Mouse (Mus musculus) hindbrain, embryonic 15.5 days (tissue): ENCODE measurements around the gene Heatr5b. TPM values are rescaled to one million over a fixed set of nuclear protein-coding genes. Genes with fewer than 3 reads are reported as not detected.

Source experiments
- ATAC-seq: fragments of 200-750 bp; cut with Nextera tagmentation; 2 replicates; pipeline ENCODE4 v1.8.0; 2017; ENCODE audit warnings: low read depth, moderate number of reproducible peaks, moderate TSS enrichment; ENCODE audit not compliant: low FRiP score
- H3K27ac ChIP-seq: fragments of 300-500 bp; sonication (generic); replicated peaks from 2 replicates; pipeline ENCODE4 v1.5.1; 2015; ENCODE audit warnings: mild to moderate bottlenecking, inconsistent platforms
- H3K27me3 ChIP-seq: fragments of 300-500 bp; sonication (generic); 2 replicates; pipeline ENCODE4 v1.6.1; 2015; ENCODE audit warnings: control low read depth, inconsistent platforms
- H3K36me3 ChIP-seq: fragments of 300-500 bp; sonication (generic); 2 replicates; pipeline ENCODE4 v1.6.1; 2015; ENCODE audit warnings: control low read depth, inconsistent platforms
- H3K4me1 ChIP-seq: fragments of 300-500 bp; sonication (generic); replicated peaks from 2 replicates; pipeline ENCODE4 v1.6.1; 2015; ENCODE audit warnings: control low read depth, inconsistent platforms
- H3K4me2 ChIP-seq: fragments of 300-500 bp; sonication (generic); 2 replicates; pipeline ENCODE4 v1.6.1; 2015; ENCODE audit warnings: moderate library complexity, mild to moderate bottlenecking, inconsistent platforms
- H3K4me3 ChIP-seq: fragments of 300-500 bp; sonication (generic); 2 replicates; pipeline ENCODE4 v1.5.1; 2015; ENCODE audit warnings: mild to moderate bottlenecking, inconsistent platforms
- H3K9ac ChIP-seq: fragments of 300-500 bp; sonication (generic); 2 replicates; pipeline ENCODE4 v1.6.1; 2015; ENCODE audit warnings: inconsistent platforms
- H3K9me3 ChIP-seq: fragments of 300-500 bp; sonication (generic); 2 replicates; pipeline ENCODE4 v1.6.1; 2016; ENCODE audit warnings: control low read depth, inconsistent platforms
- WGBS: fragments of 180-500 bp; shearing (Covaris S2); methylation state at CpG from one replicate; pipeline ENCODE4 v1.1.7; 2015; 5-methylcytosine and 5-hydroxymethylcytosine counted together
- polyA plus RNA-seq: library from polyadenylated mRNA; unstranded; fragments of >200 nt; fragmentation: Nextera tagmentation; extraction: Ambion mirVana; gene quantifications from 2 replicates; pipeline ENCODE4 v1.2.1, GENCODE M21; 2015

The Heatr5b gene
- polyA plus RNA-seq, 1 experiment from 2014 or later, result 20.5 TPM

DNA sequence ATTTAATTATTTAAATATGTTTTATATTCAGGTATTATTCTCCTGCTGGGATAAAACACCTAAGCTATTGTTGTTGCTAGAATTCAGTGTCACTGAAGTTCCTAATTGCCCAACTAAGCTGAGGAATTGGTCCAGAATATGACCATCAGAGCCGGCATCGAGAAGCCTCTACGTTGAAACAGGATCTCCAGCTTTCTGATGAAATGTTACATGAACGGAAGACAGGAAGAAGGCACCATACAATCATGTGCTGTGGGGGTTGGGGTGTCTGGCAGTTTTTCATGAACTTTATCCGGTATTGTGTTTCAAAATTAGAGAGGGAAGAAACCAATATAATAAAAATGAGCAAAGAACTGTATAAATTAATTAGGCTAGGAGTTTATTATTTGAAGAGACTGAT, 71.9 kb downstream of the Heatr5b start:
- Histone ChIP-seq H3K27ac (no peak overlapping the region), H3K4me1 (no peaks in the 10 kb centered on the region), H3K4me3 (no peak overlapping the region), H3K9ac (no peak overlapping the region), H3K9me3 (no peaks in the 10 kb centered on the region), H3K4me2 (no peak overlapping the region), H3K36me3 (peaks cover 41% of the 10 kb centered on the region), H3K27me3 (no peaks in the 10 kb centered on the region)
- no peak for ATAC-seq
- WGBS, result 96% methylated on average over 5 of the region's 5 CpGs

DNA sequence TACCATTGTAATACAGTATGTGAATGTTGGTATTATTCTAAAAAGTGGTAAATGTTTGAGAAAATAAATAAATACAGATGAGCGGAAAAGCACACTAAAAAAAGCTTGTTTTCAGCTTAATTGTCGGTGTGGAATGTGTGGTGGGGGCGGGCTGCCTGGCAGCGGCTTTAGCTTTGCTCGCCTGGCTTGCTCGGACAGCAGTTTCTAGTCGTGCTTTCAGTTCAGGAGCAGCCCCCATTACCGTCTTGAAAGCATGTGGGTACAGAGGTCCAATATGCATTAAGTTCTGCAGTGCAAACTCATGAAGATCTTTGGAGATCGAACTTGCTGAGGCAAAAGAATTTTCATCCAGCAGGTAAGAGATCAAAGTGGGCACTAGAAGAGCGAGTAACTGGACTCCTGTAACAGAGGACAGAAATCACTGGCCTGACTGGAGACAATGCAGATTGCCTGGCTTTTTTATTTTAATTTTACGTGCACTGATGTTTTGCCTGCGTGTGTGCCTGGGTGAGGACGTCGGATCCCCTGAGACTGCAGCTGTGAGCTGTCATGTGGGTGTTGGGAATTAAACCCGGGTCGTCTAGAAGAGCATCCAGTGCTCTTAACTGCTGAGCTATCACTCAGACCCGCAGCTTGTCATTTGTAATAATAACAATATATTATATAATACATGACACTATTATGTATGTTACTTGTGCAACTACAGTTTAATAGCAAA, 82.1 kb downstream of the Heatr5b start:
- no peak for ATAC-seq
- Histone ChIP-seq H3K4me2 (no peak overlapping the region), H3K9ac (no peak overlapping the region), H3K27ac (no peak overlapping the region), H3K36me3 (peaks cover 35% of the 10 kb centered on the region), H3K4me3 (no peak overlapping the region), H3K27me3 (no peaks in the 10 kb centered on the region), H3K9me3 (no peaks in the 10 kb centered on the region), H3K4me1 (no peaks in the 10 kb centered on the region)
- 51% methylated on average over 17 of the region's 17 CpGs for WGBS

DNA sequence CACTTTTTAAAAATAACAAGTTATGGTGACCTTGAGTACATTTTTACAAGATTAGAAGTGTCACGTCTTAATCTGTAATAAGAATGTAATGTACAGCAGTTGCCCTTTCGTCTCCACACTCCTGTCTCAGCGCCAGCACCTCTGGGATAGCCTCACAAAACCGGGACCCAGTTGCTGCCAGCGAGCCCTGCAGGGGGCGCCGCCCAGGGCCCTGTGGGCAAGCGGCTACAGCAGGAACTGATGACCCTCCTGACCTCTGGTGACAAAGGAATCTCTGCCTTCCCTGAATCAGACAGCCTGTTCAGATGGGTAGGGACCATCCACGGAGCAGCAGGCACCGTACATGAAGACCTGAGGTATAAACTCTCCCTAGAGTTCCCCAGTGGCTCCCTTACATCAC, 83.1 kb downstream of the Heatr5b start:
- Histone ChIP-seq H3K4me1 (no peaks in the 10 kb centered on the region), H3K4me3 (no peak overlapping the region), H3K27me3 (no peaks in the 10 kb centered on the region), H3K4me2 (no peak overlapping the region), H3K9me3 (no peaks in the 10 kb centered on the region), H3K9ac (no peak overlapping the region), H3K36me3 (peaks cover 28% of the 10 kb centered on the region), H3K27ac (no peak overlapping the region)
- ATAC-seq, result no peak
- 45% methylated on average over 10 of the region's 10 CpGs for WGBS

DNA sequence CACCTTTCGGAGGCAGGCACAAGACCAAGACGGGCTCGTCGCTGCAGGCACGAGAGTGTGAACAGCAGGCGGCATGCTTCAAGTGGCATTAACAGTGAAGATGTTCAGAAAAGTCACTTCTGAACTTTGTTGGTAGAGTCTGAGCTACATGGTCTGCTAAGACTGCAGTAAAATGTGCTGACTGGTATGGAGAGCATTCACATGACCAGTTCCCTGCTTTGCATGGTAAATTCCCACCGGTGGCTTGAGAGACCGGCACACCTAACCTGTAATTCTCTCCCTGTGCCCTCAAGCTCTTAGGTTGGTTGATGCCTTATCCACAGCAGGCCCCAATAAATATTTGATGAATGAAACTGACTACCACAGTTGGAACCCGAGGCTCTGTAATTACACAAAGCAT, 86.7 kb downstream of the Heatr5b start:
- no peak overlapping the region for H3K27ac ChIP-seq
- no peak overlapping the region for H3K4me2 ChIP-seq
- H3K27me3 ChIP-seq, result no peaks in the 10 kb centered on the region
- H3K9me3 ChIP-seq, result no peaks in the 10 kb centered on the region
- no peak overlapping the region for H3K4me3 ChIP-seq
- 88% methylated on average over 9 of the region's 9 CpGs for WGBS
- H3K9ac ChIP-seq, result no peak overlapping the region
- no peak for ATAC-seq
- peaks cover 11% of the 10 kb centered on the region; the same call in 1 of the 2 replicates for H3K36me3 ChIP-seq
- H3K4me1 ChIP-seq, result no peaks in the 10 kb centered on the region

DNA sequence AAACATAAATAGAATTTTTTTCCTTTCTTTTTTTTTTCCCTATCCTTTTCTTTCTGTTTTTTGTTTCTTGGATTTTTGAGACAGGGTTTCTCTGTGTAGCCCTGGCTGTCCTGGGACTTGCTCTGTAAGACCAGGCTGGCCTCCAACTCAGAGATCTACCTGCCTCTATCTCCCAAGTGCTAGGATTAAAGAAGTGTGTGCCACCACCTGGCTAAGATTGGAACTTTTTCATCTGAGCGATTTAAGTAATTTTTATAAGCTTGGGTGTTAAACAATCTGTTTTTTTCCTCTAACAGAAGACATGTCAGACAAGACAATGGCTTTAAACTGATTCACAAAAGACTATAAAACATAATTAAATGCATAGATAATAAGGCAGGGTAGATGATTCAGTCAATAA, 96.7 kb downstream of the Heatr5b start:
- Histone ChIP-seq H3K27me3 (no peaks in the 10 kb centered on the region), H3K4me1 (peaks cover 25% of the 10 kb centered on the region), H3K9me3 (no peaks in the 10 kb centered on the region), H3K9ac (no peak overlapping the region), H3K4me3 (no peak overlapping the region), H3K27ac (no peak overlapping the region), H3K36me3 (no peaks in the 10 kb centered on the region), H3K4me2 (no peak overlapping the region)
- no peak for ATAC-seq
- 53% methylated on average over 1 of the region's 1 CpGs for WGBS

DNA sequence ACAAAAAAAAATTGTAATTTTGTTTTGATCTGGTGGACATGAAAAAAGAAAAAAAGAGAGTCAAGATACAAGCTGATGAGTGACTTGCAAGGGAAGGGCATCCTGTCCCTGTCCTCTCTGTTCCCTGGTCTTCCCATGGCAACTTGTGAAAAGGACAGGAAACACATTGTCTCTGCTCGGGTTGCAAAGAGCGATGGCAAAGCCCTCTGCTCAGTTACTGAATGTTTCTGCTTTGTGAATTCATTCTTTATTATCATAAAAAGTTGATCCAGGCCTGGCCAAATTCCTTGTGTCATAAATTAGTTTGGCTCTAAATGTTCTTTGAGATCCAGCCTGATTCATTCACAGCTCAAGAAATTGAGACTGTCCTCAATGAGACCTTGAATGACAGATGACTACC, 97.4 kb downstream of the Heatr5b start:
- no peak overlapping the region for H3K9ac ChIP-seq
- peaks cover 26% of the 10 kb centered on the region for H3K4me1 ChIP-seq
- H3K27me3 ChIP-seq, result no peaks in the 10 kb centered on the region
- no peak for ATAC-seq
- 19% methylated on average over 2 of the region's 2 CpGs for WGBS
- H3K9me3 ChIP-seq, result no peaks in the 10 kb centered on the region
- H3K27ac ChIP-seq, result no peak overlapping the region
- H3K36me3 ChIP-seq, result no peaks in the 10 kb centered on the region
- H3K4me2 ChIP-seq, result no peak overlapping the region
- H3K4me3 ChIP-seq, result no peak overlapping the region

DNA sequence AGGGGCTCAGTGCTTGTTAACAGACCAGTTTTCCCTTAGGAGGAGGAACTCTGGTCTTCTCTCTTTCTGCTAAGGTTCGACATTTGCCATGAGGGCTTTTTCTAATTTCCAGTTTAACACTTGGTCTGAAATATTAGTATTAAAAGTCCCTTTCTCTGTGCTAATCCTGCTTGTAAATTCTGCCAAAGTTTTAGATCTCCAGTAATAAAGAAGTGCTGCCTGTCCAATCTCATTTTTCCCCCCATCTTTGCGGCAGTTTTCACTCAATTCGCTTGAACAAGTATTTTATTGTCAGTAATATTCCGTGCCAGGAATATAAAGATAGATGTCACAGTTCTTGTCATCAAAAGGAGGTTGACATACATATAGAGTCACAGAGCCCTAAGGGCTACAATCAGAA, 98.1 kb downstream of the Heatr5b start, which contains the start of gene Strn:
TSS of gene Strn (minus strand) at position 101 of the 400 bp plus-strand sequence.
- H3K9me3 ChIP-seq, result no peaks in the 10 kb centered on the region
- no peaks in the 10 kb centered on the region for H3K36me3 ChIP-seq
- H3K4me2 ChIP-seq, result peak within 1 kb of the TSS; percentile 86
- 34% methylated on average over 4 of the region's 4 CpGs for WGBS
- H3K27ac ChIP-seq, result peak within 1 kb of the TSS; percentile 86
- H3K4me3 ChIP-seq, result peak within 1 kb of the TSS; percentile 87
- peak within 1 kb of the TSS; percentile 93 for H3K9ac ChIP-seq
- peaks cover 32% of the 10 kb centered on the region for H3K4me1 ChIP-seq
- H3K27me3 ChIP-seq, result no peaks in the 10 kb centered on the region
- ATAC-seq, result no peak

DNA sequence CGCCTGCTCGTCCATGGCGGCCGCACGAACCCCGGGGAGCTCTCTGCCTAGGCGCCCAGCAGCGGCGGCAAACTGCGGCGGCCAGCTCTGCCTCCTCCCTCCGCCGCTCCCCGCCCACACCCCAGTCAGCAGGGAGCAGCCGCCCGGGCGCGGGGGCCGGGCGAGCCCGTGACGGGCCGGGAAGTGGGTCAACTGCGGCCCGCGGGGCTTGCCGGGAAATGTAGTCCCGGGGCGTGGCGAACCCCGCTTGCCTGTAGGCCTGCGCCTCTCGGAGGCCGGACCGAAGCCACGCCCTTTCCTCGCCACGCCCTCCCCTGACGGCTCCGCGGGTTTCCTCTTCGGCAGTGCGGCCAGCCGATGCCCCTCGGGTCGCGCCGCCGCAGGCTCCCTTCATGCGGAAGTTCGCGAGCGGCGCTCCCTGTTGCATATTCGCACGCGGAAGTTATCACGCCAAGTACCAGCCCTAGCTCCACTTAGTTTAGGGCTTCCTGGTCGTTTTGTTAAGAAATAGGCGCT, 98.6 kb downstream of the Heatr5b start:
- Histone ChIP-seq H3K9me3 (no peaks in the 10 kb centered on the region), H3K27ac (peak overlapping the region; percentile 86), H3K27me3 (no peaks in the 10 kb centered on the region), H3K4me2 (peak overlapping the region; percentile 86), H3K4me3 (peak overlapping the region; percentile 87), H3K9ac (peak overlapping the region; percentile 93), H3K4me1 (peaks cover 34% of the 10 kb centered on the region), H3K36me3 (no peaks in the 10 kb centered on the region)
- whole genome bisulfite sequencing, result 0% methylated on average over 57 of the region's 60 CpGs
- ATAC-seq, result peak; percentile 99

DNA sequence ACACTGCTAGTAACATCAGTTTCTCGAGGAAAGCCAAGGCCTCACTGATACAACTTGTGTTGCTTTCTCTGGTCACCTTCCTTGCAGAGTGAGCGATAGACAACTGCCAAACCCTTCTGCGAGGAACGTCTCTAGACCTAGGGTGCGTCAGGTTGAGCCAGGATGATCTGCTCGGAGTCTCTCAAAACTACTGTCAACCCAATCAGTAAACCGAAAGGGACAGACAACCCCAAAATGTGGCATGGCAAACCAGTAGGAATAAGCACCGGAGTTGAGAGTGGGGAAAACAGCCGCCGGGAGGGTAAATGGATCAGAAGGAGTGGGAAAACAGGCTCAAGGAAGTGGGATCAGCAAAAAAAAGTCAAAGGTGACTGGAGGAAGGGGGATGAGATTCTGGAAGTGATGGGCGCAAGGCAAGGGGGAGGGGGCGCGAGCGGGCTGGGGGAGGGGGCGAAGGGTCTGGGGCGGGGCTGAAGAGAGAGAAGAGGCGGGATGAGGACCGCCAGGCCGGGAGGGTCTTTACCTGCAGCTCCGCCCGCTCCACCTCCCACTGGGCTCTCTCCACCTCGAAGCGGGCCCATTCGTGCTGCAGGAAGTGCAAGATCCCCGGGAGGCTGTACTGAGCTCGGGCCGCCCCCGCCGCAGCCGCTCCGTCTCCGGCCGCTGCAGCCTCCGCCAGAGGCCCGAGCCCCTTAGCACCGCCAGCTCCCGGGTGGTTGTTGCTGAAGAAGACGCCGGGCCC, 99.3 kb downstream of the Heatr5b start:
- Histone ChIP-seq H3K9ac (peak overlapping the region; percentile 93), H3K36me3 (no peaks in the 10 kb centered on the region), H3K27ac (peak overlapping the region; percentile 86), H3K27me3 (no peaks in the 10 kb centered on the region), H3K4me2 (peak overlapping the region; percentile 86), H3K9me3 (no peaks in the 10 kb centered on the region), H3K4me1 (peaks cover 34% of the 10 kb centered on the region), H3K4me3 (peak overlapping the region; percentile 87)
- under 1% methylated on average over 26 of the region's 39 CpGs for WGBS
- ATAC-seq, result no peak; the same call in none of the 2 replicates

DNA sequence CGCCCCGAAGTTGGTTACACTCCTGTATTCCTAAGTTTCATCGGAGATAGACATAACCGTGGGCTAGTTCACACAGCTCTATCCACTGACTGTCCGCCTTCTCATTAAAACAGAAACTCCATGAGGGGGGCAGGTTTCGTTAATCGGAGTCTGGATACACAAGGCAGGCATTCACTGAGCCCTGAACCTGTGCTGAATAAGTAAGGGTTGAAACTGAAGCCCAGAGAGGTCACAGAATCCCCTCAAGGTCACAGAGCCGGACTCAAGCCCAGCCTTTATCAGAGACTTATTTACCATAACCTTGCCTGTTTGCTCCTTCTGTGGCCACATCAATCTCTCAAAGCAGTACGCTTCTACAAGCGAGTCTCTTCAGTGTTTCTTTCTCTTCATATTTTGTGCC, 100.4 kb downstream of the Heatr5b start:
- no peaks in the 10 kb centered on the region for H3K9me3 ChIP-seq
- peak overlapping the region; percentile 86 for H3K4me2 ChIP-seq
- 71% methylated on average over 10 of the region's 10 CpGs for WGBS
- peak overlapping the region; percentile 87 for H3K4me3 ChIP-seq
- H3K36me3 ChIP-seq, result no peaks in the 10 kb centered on the region
- H3K9ac ChIP-seq, result no peak overlapping the region
- H3K27me3 ChIP-seq, result no peaks in the 10 kb centered on the region
- ATAC-seq, result no peak
- no peak overlapping the region for H3K27ac ChIP-seq
- H3K4me1 ChIP-seq, result peaks cover 34% of the 10 kb centered on the region

DNA sequence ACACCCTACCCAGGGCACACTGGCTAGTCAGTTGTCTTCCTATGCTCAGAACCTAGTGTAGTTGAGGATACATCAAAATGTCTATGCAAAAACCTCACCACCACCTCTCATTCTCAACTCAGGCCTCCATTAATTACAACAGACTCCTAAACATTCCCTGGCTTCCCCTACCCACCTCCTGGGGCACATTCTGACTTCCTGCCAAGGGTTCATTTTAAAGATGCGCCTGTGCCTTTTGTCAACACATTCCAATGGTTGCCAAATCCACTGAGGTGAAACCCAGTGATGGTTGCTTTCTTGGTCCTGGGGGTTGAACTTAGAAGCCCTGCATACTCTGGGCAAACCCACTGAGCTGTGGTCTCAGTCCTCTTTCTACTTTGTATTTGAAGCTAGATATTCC, 103.1 kb downstream of the Heatr5b start:
- Histone ChIP-seq H3K27me3 (no peaks in the 10 kb centered on the region), H3K9ac (no peak overlapping the region), H3K4me1 (peaks cover 30% of the 10 kb centered on the region), H3K36me3 (no peaks in the 10 kb centered on the region), H3K4me2 (no peak overlapping the region), H3K9me3 (no peaks in the 10 kb centered on the region), H3K27ac (no peak overlapping the region), H3K4me3 (no peak overlapping the region)
- WGBS, result 43% methylated on average over 1 of the region's 1 CpGs
- no peak for ATAC-seq

DNA sequence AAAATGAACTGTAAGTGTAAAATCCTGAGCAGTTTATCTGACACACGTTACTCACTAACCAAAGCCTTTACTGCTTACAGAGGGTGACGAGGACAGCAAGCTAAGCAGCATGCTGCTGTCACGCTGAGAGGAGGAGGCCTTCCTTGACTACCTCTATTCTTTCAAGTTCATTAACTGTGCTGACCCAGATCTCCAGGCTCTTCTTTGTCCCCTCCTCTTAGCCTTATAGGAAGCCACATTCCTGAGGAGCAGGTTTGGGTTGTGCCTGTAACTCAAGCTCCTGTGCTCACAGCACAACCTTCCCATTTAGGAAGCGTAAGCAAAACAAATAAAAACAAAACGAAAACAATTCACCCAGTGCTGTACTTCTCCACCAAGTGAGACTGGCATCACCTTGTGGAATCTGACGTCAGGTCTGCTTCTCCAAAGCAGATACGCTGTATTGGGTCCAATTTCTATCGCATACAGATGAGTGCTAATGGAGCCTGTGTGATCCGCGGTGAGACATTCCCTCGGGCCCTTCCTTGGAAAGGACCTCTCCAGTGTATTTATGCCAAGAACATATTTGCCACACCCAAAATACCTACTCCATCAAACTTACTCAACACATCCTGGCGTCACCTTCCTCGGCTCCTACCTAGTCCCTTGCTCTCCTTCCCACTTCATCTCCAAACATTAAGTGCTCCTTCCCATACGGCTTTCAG, 108.3 kb downstream of the Heatr5b start:
- H3K27ac ChIP-seq, result no peak overlapping the region
- H3K27me3 ChIP-seq, result no peaks in the 10 kb centered on the region
- no peak overlapping the region for H3K4me2 ChIP-seq
- H3K4me1 ChIP-seq, result peaks cover under 1% of the 10 kb centered on the region; the same call in 1 of the 2 replicates
- no peak for ATAC-seq
- H3K9me3 ChIP-seq, result no peaks in the 10 kb centered on the region
- no peak overlapping the region for H3K4me3 ChIP-seq
- WGBS, result 65% methylated on average over 14 of the region's 14 CpGs
- no peak overlapping the region for H3K9ac ChIP-seq
- H3K36me3 ChIP-seq, result no peaks in the 10 kb centered on the region
